ENCODE assay signal across 8 mouse cellular contexts in the genomic region with DNA sequence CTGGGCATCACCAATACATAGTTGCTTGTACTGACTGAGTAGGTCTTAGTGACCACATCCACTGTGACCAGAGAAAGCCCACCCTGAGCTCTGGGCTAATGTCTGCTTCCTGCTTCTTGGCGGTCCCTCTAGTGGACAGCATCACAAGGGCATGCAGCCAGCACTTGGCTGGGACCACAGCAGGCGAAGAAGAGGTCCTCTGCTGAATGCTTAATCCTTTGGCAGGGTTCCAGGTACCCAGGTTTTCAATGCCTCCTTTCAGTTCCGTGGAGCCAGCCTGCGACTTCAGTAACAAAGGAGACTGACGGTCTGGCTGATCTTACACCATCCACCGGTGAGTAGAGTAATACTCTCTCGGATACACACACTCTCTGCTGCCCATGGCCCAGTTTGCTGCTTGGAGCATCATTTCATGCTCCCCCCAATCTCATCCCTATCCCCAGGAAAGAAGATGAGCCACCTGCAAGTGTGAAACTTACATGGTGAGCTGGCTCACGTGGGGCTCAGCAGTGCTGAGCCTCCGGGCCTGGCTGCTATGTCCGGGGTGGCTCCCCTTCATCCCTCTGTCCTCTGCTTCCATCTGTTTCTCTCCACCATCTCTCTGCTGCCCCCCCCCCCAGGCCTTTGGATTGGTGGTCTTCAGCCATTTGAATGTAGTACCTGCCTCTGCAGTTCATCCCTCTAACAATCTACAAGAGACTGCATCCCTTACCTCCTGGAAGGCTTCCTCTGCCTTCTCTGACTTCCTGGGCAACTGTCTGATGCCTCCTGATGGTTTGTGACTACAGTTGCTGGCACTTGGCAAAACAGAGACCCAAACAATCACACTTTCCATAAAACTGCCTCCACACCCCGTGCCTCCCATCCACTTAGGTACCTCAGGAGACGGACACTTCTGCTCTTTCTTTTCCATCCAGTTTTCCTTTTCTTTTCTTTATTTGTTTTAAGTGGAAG. TPM values are rescaled to one million over a fixed set of nuclear protein-coding genes. Genes with fewer than 3 reads are reported as not detected.
A peak's percentile ranks its signal among the peaks of the same experiment; 100 is the strongest.
DNase-seq lines count a peak whose midpoint lies in the region; ATAC-seq lines count a peak whose summit lies in the region.

No protein-coding gene starts in this region.

- H3K4me1 ChIP-seq in heart, embryonic 12.5 days (replicated peaks): peaks cover 15% of the 10 kb centered on the region
- H3K4me1 ChIP-seq in forebrain, embryonic 10.5 days: peaks cover 23% of the 10 kb centered on the region
- peaks cover 10% of the 10 kb centered on the region for H3K4me1 ChIP-seq in midbrain, embryonic 16.5 days (ENCODE audit: control insufficient read depth, insufficient read depth, low read length)

- no peak overlapping the region for H3K4me2 ChIP-seq in heart, embryonic 12.5 days
- peak overlapping the region; percentile 5; the same call in 1 of the 2 replicates for H3K4me2 ChIP-seq in midbrain, embryonic 16.5 days (ENCODE audit: low read length)

- no peak for ATAC-seq in heart, embryonic 12.5 days (ENCODE audit: insufficient number of reproducible peaks, low FRiP score)
- peak; percentile 88 for ATAC-seq in midbrain, embryonic 16.5 days
- no peak for ATAC-seq in activated CD4-positive, CD25-positive, alpha-beta regulatory T cell, adult 4 months

- 47% methylated on average over 12 of the region's 12 CpGs for WGBS in heart, embryonic 12.5 days
- WGBS in forebrain, embryonic 10.5 days: 51% methylated on average over 12 of the region's 12 CpGs
- WGBS in midbrain, embryonic 16.5 days: 35% methylated on average over 12 of the region's 12 CpGs

- no peak overlapping the region for H3K4me3 ChIP-seq in heart, embryonic 12.5 days
- H3K4me3 ChIP-seq in forebrain, embryonic 10.5 days: no peak overlapping the region
- no peak overlapping the region for H3K4me3 ChIP-seq in midbrain, embryonic 16.5 days (ENCODE audit: low read depth, low read length)

- no peaks in the 10 kb centered on the region for H3K27me3 ChIP-seq in heart, embryonic 12.5 days (replicated peaks)
- H3K27me3 ChIP-seq in forebrain, embryonic 10.5 days (ENCODE audit: poor library complexity, severe bottlenecking): no peaks in the 10 kb centered on the region
- no peaks in the 10 kb centered on the region for H3K27me3 ChIP-seq in midbrain, embryonic 16.5 days (ENCODE audit: control insufficient read depth, insufficient read depth, low read depth, low read length)

- H3K9ac ChIP-seq in heart, embryonic 12.5 days: no peak overlapping the region
- H3K9ac ChIP-seq in midbrain, embryonic 16.5 days (ENCODE audit: low read depth, low read length): peak overlapping the region; percentile 25; the same call in 1 of the 2 replicates

- H3K9me3 ChIP-seq in heart, embryonic 12.5 days (replicated peaks): 0 out of 2 replicates have a peak, but pooled peaks cover 6% of the 10 kb centered on the region
- no peaks in the 10 kb centered on the region for H3K9me3 ChIP-seq in forebrain, embryonic 10.5 days
- no peaks in the 10 kb centered on the region for H3K9me3 ChIP-seq in midbrain, embryonic 16.5 days (replicated peaks; ENCODE audit: control insufficient read depth, low read length, poor library complexity, severe bottlenecking)

- H3K36me3 ChIP-seq in heart, embryonic 12.5 days: no peaks in the 10 kb centered on the region
- H3K36me3 ChIP-seq in forebrain, embryonic 10.5 days (replicated peaks): no peaks in the 10 kb centered on the region
- no peaks in the 10 kb centered on the region for H3K36me3 ChIP-seq in midbrain, embryonic 16.5 days (ENCODE audit: control insufficient read depth, insufficient read depth, low read length)

- peak; percentile 68 for DNase-seq in heart, postnatal 4 days
- peak; percentile 74 for DNase-seq in R1 (ENCODE audit: low read depth, low spot score)
- DNase-seq in forebrain, embryonic 10.5 days (ENCODE audit: extremely low spot score, low spot score): peak; percentile 33
- peak; percentile 84 for DNase-seq in layer of hippocampus, adult 9-11 months
- no peak for DNase-seq in spleen, postnatal 36 days (ENCODE audit: low spot score in 2 of 2)

- H3K27ac ChIP-seq in heart, embryonic 12.5 days (ENCODE audit: poor library complexity, severe bottlenecking): no peak overlapping the region
- peak overlapping the region; percentile 70; the same call in 1 of the 2 replicates for H3K27ac ChIP-seq in forebrain, embryonic 10.5 days
- peak overlapping the region; percentile 72 for H3K27ac ChIP-seq in midbrain, embryonic 16.5 days (ENCODE audit: low read length)

RNA-seq across cellular contexts. Expression of gene Car5a, which starts 9.1 kb away (rescaled TPM):
- not detected for total RNA-seq in heart, postnatal 4 days (2021)
- not detected in 2 replicates for polyA plus RNA-seq in heart, embryonic 12.5 days (2016; fragmentation: Nextera tagmentation; extraction: Ambion mirVana)
- not detected in 2 replicates for polyA plus RNA-seq in forebrain, embryonic 10.5 days (2016; fragmentation: Nextera tagmentation; extraction: Ambion mirVana)
- polyA plus RNA-seq in midbrain, embryonic 16.5 days (2015; fragmentation: Nextera tagmentation; extraction: Ambion mirVana): 0.55 and 0.60 TPM in 2 replicates
- under 1 TPM in 1 of 2 experiments, not detected in 1; 0.40 TPM for polyA plus RNA-seq in activated CD4-positive, CD25-positive, alpha-beta regulatory T cell, adult 4 months (2017; shearing (Covaris generic))

RNA-seq across cellular contexts. Expression of gene Banp, which starts 13.9 kb away (rescaled TPM):
- 10 to 100 TPM in 1 of 2 experiments, 1 to 10 TPM in 1; 9.1 to 10.3 TPM for total RNA-seq in heart, postnatal 4 days (2021)
- polyA plus RNA-seq in heart, embryonic 12.5 days (2016; fragmentation: Nextera tagmentation; extraction: Ambion mirVana): 28.4 and 31.8 TPM in 2 replicates
- polyA plus RNA-seq in forebrain, embryonic 10.5 days (2016; fragmentation: Nextera tagmentation; extraction: Ambion mirVana): 44.1 and 56.4 TPM in 2 replicates
- 54.7 and 55.7 TPM in 2 replicates for polyA plus RNA-seq in midbrain, embryonic 16.5 days (2015; fragmentation: Nextera tagmentation; extraction: Ambion mirVana)
- polyA plus RNA-seq in activated CD4-positive, CD25-positive, alpha-beta regulatory T cell, adult 4 months (2017; shearing (Covaris generic)): 10 to 100 TPM; 24.3 to 30.2 TPM

RNA-seq across cellular contexts. Expression of gene Slc7a5, which starts 28.1 kb away (rescaled TPM):
- 10 to 100 TPM; 21.5 to 24.5 TPM for total RNA-seq in heart, postnatal 4 days (2021)
- polyA plus RNA-seq in heart, embryonic 12.5 days (2016; fragmentation: Nextera tagmentation; extraction: Ambion mirVana): 22.3 and 24.6 TPM in 2 replicates
- 27.4 and 30.5 TPM in 2 replicates for polyA plus RNA-seq in forebrain, embryonic 10.5 days (2016; fragmentation: Nextera tagmentation; extraction: Ambion mirVana)
- 48.9 and 50.8 TPM in 2 replicates for polyA plus RNA-seq in midbrain, embryonic 16.5 days (2015; fragmentation: Nextera tagmentation; extraction: Ambion mirVana)
- 1 to 10 TPM; 4.7 to 6.6 TPM for polyA plus RNA-seq in activated CD4-positive, CD25-positive, alpha-beta regulatory T cell, adult 4 months (2017; shearing (Covaris generic))

Comparison
In these comparisons a context has a peak if more than half of its experiments do, and no peak if none do; other contexts are left out.
1. DNase-seq: peak in heart, postnatal 4 days (single experiment), R1 (single experiment), forebrain, embryonic 10.5 days (single experiment) and layer of hippocampus, adult 9-11 months (single experiment); none in spleen, postnatal 36 days (0 of 2).